In genomic region chr19:5988815-5989452, GRCm38 (mm10) we compare ENCODE assay signal across 8 mouse cellular contexts. TPM values are rescaled to one million over a fixed set of nuclear protein-coding genes. Genes with fewer than 3 reads are reported as not detected.
A peak's percentile ranks its signal among the peaks of the same experiment; 100 is the strongest.
DNase-seq lines count a peak whose midpoint lies in the region; ATAC-seq and TF ChIP-seq lines count a peak whose summit lies in the region.
"Had no signal": no experiment of that assay in that cellular context is flagged by ENCODE, and none has a peak within 500 bp of the region (broad histone marks: within the 10 kb centered on the region; RNA-seq: fewer than 3 reads in every experiment).

No protein-coding gene starts in this region.

- DNase-seq in T-cell, adult 2 months (ENCODE audit: low spot score) = peak; percentile 46
- DNase-seq in heart, adult 9 months (ENCODE audit: low spot score in 2 of 2) = peak; percentile 10 to 24
- peak; percentile 82 to 91 for DNase-seq in kidney, adult 8-10 months
- DNase-seq in limb, embryonic 14.5 days (ENCODE audit: low spot score) = peak; percentile 26
- peak; percentile 60 to 74 for DNase-seq in spleen, adult 18-20 months

- 9% methylated on average over 10 of the region's 13 CpGs for WGBS in limb, embryonic 14.5 days
- WGBS in midbrain, embryonic 13.5 days = 8% methylated on average over 12 of the region's 13 CpGs

- 0 out of 2 replicates have a peak, but pooled peaks have one; percentile 18 for TF ChIP-seq POLR2A in limb, embryonic 14.5 days (IDR thresholded peaks at IDR 0.05; ENCODE audit: borderline replicate concordance, extremely low read depth, insufficient read depth, insufficient read length)

- H3K4me3 ChIP-seq in limb, embryonic 14.5 days (replicated peaks; ENCODE audit: low read length) = no peak overlapping the region
- peak overlapping the region; percentile 14; the same call in 1 of the 2 replicates for H3K4me3 ChIP-seq in midbrain, embryonic 13.5 days (replicated peaks)

- H3K27ac ChIP-seq in limb, embryonic 14.5 days (replicated peaks; ENCODE audit: low read depth, low read length) = peak overlapping the region; percentile 52; the same call in 1 of the 2 replicates
- H3K27ac ChIP-seq in midbrain, embryonic 13.5 days = peak overlapping the region; percentile 44

- H3K36me3 ChIP-seq in limb, embryonic 14.5 days (ENCODE audit: control insufficient read depth, insufficient read depth, low read length) = no peaks in the 10 kb centered on the region; the same call in 1 of the 2 replicates
- H3K36me3 ChIP-seq in midbrain, embryonic 13.5 days = no peaks in the 10 kb centered on the region

- no peaks in the 10 kb centered on the region for H3K27me3 ChIP-seq in limb, embryonic 14.5 days (ENCODE audit: control insufficient read depth, insufficient read depth, low read length)
- no peaks in the 10 kb centered on the region for H3K27me3 ChIP-seq in midbrain, embryonic 13.5 days

- H3K4me2 ChIP-seq in limb, embryonic 14.5 days (replicated peaks; ENCODE audit: low read depth, low read length, severe bottlenecking) = peak overlapping the region; percentile 31
- peak overlapping the region; percentile 42 for H3K4me2 ChIP-seq in midbrain, embryonic 13.5 days (replicated peaks)

- H3K9ac ChIP-seq in limb, embryonic 14.5 days (ENCODE audit: low read depth, low read length, severe bottlenecking) = peak overlapping the region; percentile 28; the same call in 1 of the 2 replicates
- H3K9ac ChIP-seq in midbrain, embryonic 13.5 days (replicated peaks) = peak overlapping the region; percentile 57

- peaks cover 6% of the 10 kb centered on the region for H3K4me1 ChIP-seq in limb, embryonic 14.5 days (ENCODE audit: control insufficient read depth, insufficient read depth, low read length)
- peaks cover 8% of the 10 kb centered on the region for H3K4me1 ChIP-seq in midbrain, embryonic 13.5 days (replicated peaks)

- peak; percentile 87 for ATAC-seq in common myeloid progenitor, adult 5-6 weeks (replicated peaks; ENCODE audit: low read depth, poor library complexity, severe bottlenecking)
- ATAC-seq in limb, embryonic 14.5 days (ENCODE audit: low FRiP score, low read depth) = no peak
- peak; percentile 81 for ATAC-seq in midbrain, embryonic 13.5 days

- H3K9me3 ChIP-seq in limb, embryonic 14.5 days (ENCODE audit: control insufficient read depth, low read length) = no peaks in the 10 kb centered on the region
- no peaks in the 10 kb centered on the region for H3K9me3 ChIP-seq in midbrain, embryonic 13.5 days

RNA-seq across cellular contexts. Expression of gene Slc22a20, which starts 3.0 kb away (rescaled TPM):
- not detected in 2 replicates for total RNA-seq in common myeloid progenitor, adult 5-6 weeks (2017)
- polyA plus RNA-seq in limb, embryonic 14.5 days (2012; rRNA removed) = not detected in 2 replicates
- polyA plus RNA-seq in limb, embryonic 14.5 days (2014; fragmentation: Nextera tagmentation; extraction: Ambion mirVana) = not detected in 2 replicates
- polyA plus RNA-seq in midbrain, embryonic 13.5 days (2015; fragmentation: Nextera tagmentation; extraction: Ambion mirVana) = not detected in 2 replicates
- polyA plus RNA-seq: gonadal fat pad, adult 2 months had no signal

RNA-seq across cellular contexts. Expression of gene Pola2, which starts 24.9 kb away (rescaled TPM):
- 61.2 and 63.5 TPM in 2 replicates for total RNA-seq in common myeloid progenitor, adult 5-6 weeks (2017)
- 87.9 and 109 TPM in 2 replicates for polyA plus RNA-seq in limb, embryonic 14.5 days (2012; rRNA removed)
- polyA plus RNA-seq in limb, embryonic 14.5 days (2014; fragmentation: Nextera tagmentation; extraction: Ambion mirVana) = 65.8 and 66.3 TPM in 2 replicates
- 31.6 and 32.1 TPM in 2 replicates for polyA plus RNA-seq in midbrain, embryonic 13.5 days (2015; fragmentation: Nextera tagmentation; extraction: Ambion mirVana)

RNA-seq across cellular contexts. Expression of gene Capn1, which starts 26.8 kb away (rescaled TPM):
- 29.9 and 37.2 TPM in 2 replicates for total RNA-seq in common myeloid progenitor, adult 5-6 weeks (2017)
- polyA plus RNA-seq in limb, embryonic 14.5 days (2012; rRNA removed) = 29.0 and 33.4 TPM in 2 replicates
- polyA plus RNA-seq in limb, embryonic 14.5 days (2014; fragmentation: Nextera tagmentation; extraction: Ambion mirVana) = 18.0 and 19.7 TPM in 2 replicates
- polyA plus RNA-seq in midbrain, embryonic 13.5 days (2015; fragmentation: Nextera tagmentation; extraction: Ambion mirVana) = 1.9 and 2.3 TPM in 2 replicates

RNA-seq across cellular contexts. Expression of gene Syvn1, which starts 57.4 kb away (rescaled TPM):
- total RNA-seq in common myeloid progenitor, adult 5-6 weeks (2017) = 5.9 and 6.5 TPM in 2 replicates
- 49.2 and 63.9 TPM in 2 replicates for polyA plus RNA-seq in limb, embryonic 14.5 days (2012; rRNA removed)
- 31.5 and 34.6 TPM in 2 replicates for polyA plus RNA-seq in limb, embryonic 14.5 days (2014; fragmentation: Nextera tagmentation; extraction: Ambion mirVana)
- 27.8 and 33.8 TPM in 2 replicates for polyA plus RNA-seq in midbrain, embryonic 13.5 days (2015; fragmentation: Nextera tagmentation; extraction: Ambion mirVana)

Comparison
In these comparisons a context has a peak if more than half of its experiments do, and no peak if none do; other contexts are left out.
1. DNase-seq: peak in every context shown above with its lines; median percentile 86 in kidney, adult 8-10 months; 67 in spleen, adult 18-20 months; 46 in T-cell, adult 2 months; 26 in limb, embryonic 14.5 days; 17 in heart, adult 9 months.